Mouse (Mus musculus) stomach, embryonic 14.5 days (tissue): ENCODE measurements around the gene Rnf121. TPM values are rescaled to one million over a fixed set of nuclear protein-coding genes. Genes with fewer than 3 reads are reported as not detected.

Experiments
- ATAC-seq: fragments of 200-750 bp; cut with Nextera tagmentation; 2 replicates; pipeline ENCODE4 v1.8.0; 2017; ENCODE audit warnings: low read depth, moderate TSS enrichment; ENCODE audit not compliant: insufficient number of reproducible peaks, insufficient read depth, low FRiP score
- H3K27ac ChIP-seq: fragments of 300-500 bp; sonication (generic); 2 replicates; pipeline ENCODE4 v1.5.1; 2014; ENCODE audit warnings: mild to moderate bottlenecking, low read length, moderate library complexity, mixed read lengths
- H3K27me3 ChIP-seq: fragments of 300-500 bp; sonication (generic); 2 replicates; pipeline ENCODE4 v1.6.1; 2014; ENCODE audit warnings: low read length, control low read depth, mixed read lengths; ENCODE audit not compliant: control insufficient read depth, insufficient read depth
- H3K36me3 ChIP-seq: fragments of 300-500 bp; sonication (generic); 2 replicates; pipeline ENCODE4 v1.6.1; 2014; ENCODE audit warnings: mild to moderate bottlenecking, control low read depth, low read length, moderate library complexity, mixed read lengths; ENCODE audit not compliant: control insufficient read depth, insufficient read depth
- H3K4me1 ChIP-seq: fragments of 300-500 bp; sonication (generic); 2 replicates; pipeline ENCODE4 v1.6.1; 2014; ENCODE audit warnings: low read length, control low read depth, mixed read lengths; ENCODE audit not compliant: control insufficient read depth, insufficient read depth
- H3K4me2 ChIP-seq: fragments of 300-500 bp; sonication (generic); replicated peaks from 2 replicates; pipeline ENCODE4 v1.6.1; 2014; ENCODE audit warnings: low read depth, low read length, control low read depth
- H3K4me3 ChIP-seq: fragments of 300-500 bp; sonication (generic); 2 replicates; pipeline ENCODE4 v1.5.1; 2014; ENCODE audit warnings: low read depth, low read length, control low read depth
- H3K9ac ChIP-seq: fragments of 300-500 bp; sonication (generic); replicated peaks from 2 replicates; pipeline ENCODE4 v1.6.1; 2014; ENCODE audit warnings: low read depth, mild to moderate bottlenecking, control low read depth, low read length, moderate library complexity, mixed read lengths
- H3K9me3 ChIP-seq: fragments of 300-500 bp; sonication (generic); 2 replicates; pipeline ENCODE4 v1.6.1; 2016; ENCODE audit warnings: low read depth, low read length, control low read depth; ENCODE audit not compliant: control insufficient read depth
- WGBS: fragments of 180-500 bp; shearing (Covaris S2); extraction: QIAGEN DNeasy Blood & Tissue Kit; methylation state at CpG from one replicate; pipeline ENCODE4 v1.1.7; 2014; 5-methylcytosine and 5-hydroxymethylcytosine counted together
- polyA plus RNA-seq: library from polyadenylated mRNA; unstranded; fragments of >200 nt; fragmentation: Nextera tagmentation; extraction: Ambion mirVana; gene quantifications from 2 replicates; pipeline ENCODE4 v1.2.1, GENCODE M21; 2014

The Rnf121 gene
- polyA plus RNA-seq, 1 experiment from 2014 or later: 26.1 TPM

- H3K4me1 ChIP-seq: no peaks in the 10 kb centered on the region
Observed at GRCm38 (mm10) chr7:102000921-102001630, 64.2 kb downstream of the Rnf121 start.

GRCm38 (mm10) chr7:102000296-102000695 lies 65.0 kb downstream of the Rnf121 start:
- peaks cover 86% of the 10 kb centered on the region for H3K36me3 ChIP-seq
- 92% methylated on average over 8 of the region's 8 CpGs for WGBS
- H3K27me3 ChIP-seq: no peaks in the 10 kb centered on the region
- no peak overlapping the region for H3K27ac ChIP-seq
- no peak overlapping the region for H3K4me3 ChIP-seq
- H3K9me3 ChIP-seq: no peaks in the 10 kb centered on the region
- ATAC-seq: no peak
- no peaks in the 10 kb centered on the region for H3K4me1 ChIP-seq
- H3K4me2 ChIP-seq: no peak overlapping the region
- H3K9ac ChIP-seq: no peak overlapping the region

More at GRCm38 (mm10) chr7:102000921-102001630, 64.2 kb downstream of the Rnf121 start:
- Histone ChIP-seq H3K27me3 (no peaks in the 10 kb centered on the region), H3K27ac (no peak overlapping the region), H3K4me3 (no peak overlapping the region), H3K9ac (no peak overlapping the region), H3K36me3 (peaks cover 83% of the 10 kb centered on the region), H3K9me3 (no peaks in the 10 kb centered on the region), H3K4me2 (no peak overlapping the region)
- ATAC-seq: no peak
- 89% methylated on average over 26 of the region's 26 CpGs for WGBS

- ATAC-seq: no peak
- H3K27ac ChIP-seq: no peak overlapping the region
- WGBS: 95% methylated on average over 15 of the region's 15 CpGs
Observed at GRCm38 (mm10) chr7:101999461-102000151, 65.7 kb downstream of the Rnf121 start.

GRCm38 (mm10) chr7:101998194-101998927 lies 66.9 kb downstream of the Rnf121 start:
- Histone ChIP-seq H3K4me3 (no peak overlapping the region), H3K9me3 (no peaks in the 10 kb centered on the region), H3K27ac (no peak overlapping the region), H3K27me3 (no peaks in the 10 kb centered on the region), H3K36me3 (peaks cover 94% of the 10 kb centered on the region), H3K4me1 (no peaks in the 10 kb centered on the region), H3K4me2 (no peak overlapping the region), H3K9ac (no peak overlapping the region)
- ATAC-seq: peak; percentile 33; the same call in 1 of the 2 replicates
- 55% methylated on average over 14 of the region's 14 CpGs for WGBS

More at GRCm38 (mm10) chr7:101999461-102000151, 65.7 kb downstream of the Rnf121 start:
- H3K9me3 ChIP-seq: no peaks in the 10 kb centered on the region
- no peaks in the 10 kb centered on the region for H3K27me3 ChIP-seq
- no peak overlapping the region for H3K4me2 ChIP-seq
- H3K4me3 ChIP-seq: no peak overlapping the region
- no peaks in the 10 kb centered on the region for H3K4me1 ChIP-seq
- peaks cover 87% of the 10 kb centered on the region for H3K36me3 ChIP-seq
- no peak overlapping the region for H3K9ac ChIP-seq

- no peak for ATAC-seq
- Histone ChIP-seq H3K4me2 (no peak overlapping the region), H3K4me1 (no peaks in the 10 kb centered on the region), H3K36me3 (peaks cover 92% of the 10 kb centered on the region), H3K4me3 (no peak overlapping the region), H3K27ac (no peak overlapping the region), H3K27me3 (no peaks in the 10 kb centered on the region), H3K9ac (no peak overlapping the region), H3K9me3 (no peaks in the 10 kb centered on the region)
- WGBS: 88% methylated on average over 3 of the region's 3 CpGs
Observed at GRCm38 (mm10) chr7:101994241-101994640, 71.0 kb downstream of the Rnf121 start.

GRCm38 (mm10) chr7:101985081-101985480 lies 80.2 kb downstream of the Rnf121 start:
- H3K4me2 ChIP-seq: no peak overlapping the region
- H3K27me3 ChIP-seq: no peaks in the 10 kb centered on the region
- no peak overlapping the region for H3K27ac ChIP-seq
- no peak for ATAC-seq
- WGBS: 86% methylated on average over 3 of the region's 3 CpGs
- H3K36me3 ChIP-seq: peaks cover 39% of the 10 kb centered on the region
- H3K9me3 ChIP-seq: no peaks in the 10 kb centered on the region
- H3K4me3 ChIP-seq: no peak overlapping the region
- H3K4me1 ChIP-seq: no peaks in the 10 kb centered on the region
- H3K9ac ChIP-seq: no peak overlapping the region

GRCm38 (mm10) chr7:101982735-101983134 lies 82.5 kb downstream of the Rnf121 start:
- H3K9ac ChIP-seq: no peak overlapping the region
- H3K36me3 ChIP-seq: peaks cover 16% of the 10 kb centered on the region; the same call in 1 of the 2 replicates
- 63% methylated on average over 1 of the region's 1 CpGs for whole genome bisulfite sequencing

GRCm38 (mm10) chr7:101974505-101974904 lies 90.8 kb downstream of the Rnf121 start:
- Histone ChIP-seq H3K9ac (no peak overlapping the region), H3K4me3 (no peak overlapping the region), H3K36me3 (no peaks in the 10 kb centered on the region), H3K9me3 (no peaks in the 10 kb centered on the region), H3K27me3 (no peaks in the 10 kb centered on the region), H3K4me2 (no peak overlapping the region), H3K27ac (peak overlapping the region; percentile 2; the same call in 1 of the 2 replicates), H3K4me1 (peaks cover 18% of the 10 kb centered on the region)
- ATAC-seq: no peak
- WGBS: 46% methylated on average over 2 of the region's 2 CpGs

More at GRCm38 (mm10) chr7:101982735-101983134, 82.5 kb downstream of the Rnf121 start:
- peak; percentile 6; the same call in 1 of the 2 replicates for ATAC-seq
- H3K9me3 ChIP-seq: no peaks in the 10 kb centered on the region
- H3K4me2 ChIP-seq: no peak overlapping the region
- H3K4me1 ChIP-seq: no peaks in the 10 kb centered on the region
- no peaks in the 10 kb centered on the region for H3K27me3 ChIP-seq
- H3K4me3 ChIP-seq: no peak overlapping the region
- no peak overlapping the region for H3K27ac ChIP-seq
